Mouse (Mus musculus) lung, postnatal 36 days (tissue): ENCODE data around the gene Gm10570.
A peak's percentile ranks its signal among the peaks of the same experiment; 100 is the strongest.

Experiments used
- DNase-seq: peaks from one replicate; pipeline ENCODE4 v3.0.0; 2022; ENCODE audit warnings: mixed read lengths

Gm10570 gene

DNA sequence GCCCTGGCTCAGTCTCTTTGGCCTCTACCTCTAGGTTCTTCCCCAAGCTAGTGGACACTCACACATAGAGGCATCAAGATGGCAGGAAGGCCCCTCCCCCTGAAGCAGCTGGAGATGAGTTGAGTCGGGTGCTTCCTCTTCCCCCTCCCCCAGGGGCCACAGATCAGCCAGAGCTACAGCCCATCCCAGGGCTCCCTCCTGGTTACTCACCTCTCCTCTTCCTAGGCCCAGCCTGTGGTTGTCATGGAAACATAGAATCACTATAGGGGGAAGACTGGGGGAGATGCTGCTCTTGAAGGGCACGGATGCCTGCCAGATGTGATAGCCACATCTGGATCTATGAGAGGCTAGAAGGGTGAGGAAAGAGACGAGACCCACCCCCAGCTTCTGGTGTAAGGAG is 3.7 kb downstream of the Gm10570 start:
- DNase-seq = no peak

DNA sequence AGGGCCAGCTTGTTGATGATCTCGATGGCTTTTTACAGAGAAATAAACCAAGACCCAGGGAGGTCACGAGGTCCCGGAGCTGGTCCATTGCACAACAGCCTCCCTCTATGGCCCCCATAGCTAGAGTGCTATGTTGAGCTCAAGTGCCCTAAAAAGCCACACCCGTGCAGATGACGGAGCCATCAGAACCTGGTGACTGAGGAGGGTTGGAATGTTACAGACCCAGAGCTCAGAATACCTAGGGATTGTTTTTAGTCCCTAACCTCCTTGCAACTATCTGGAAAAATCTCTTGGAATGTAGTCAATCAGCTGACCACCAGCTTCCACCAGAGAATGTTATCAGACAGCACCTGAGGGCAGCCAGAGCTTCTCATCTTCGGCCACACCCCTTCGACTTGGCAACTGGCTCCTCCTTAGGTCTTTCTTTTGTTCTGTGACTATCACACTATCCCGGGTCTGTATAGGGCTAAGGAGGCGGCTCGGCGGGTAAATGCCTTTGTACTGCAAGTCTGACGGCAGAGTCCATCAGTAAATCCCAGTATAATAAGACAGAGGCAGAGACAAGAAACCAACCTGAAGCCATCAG is 6.1 kb downstream of the Gm10570 start:
- DNase-seq = no peak

DNA sequence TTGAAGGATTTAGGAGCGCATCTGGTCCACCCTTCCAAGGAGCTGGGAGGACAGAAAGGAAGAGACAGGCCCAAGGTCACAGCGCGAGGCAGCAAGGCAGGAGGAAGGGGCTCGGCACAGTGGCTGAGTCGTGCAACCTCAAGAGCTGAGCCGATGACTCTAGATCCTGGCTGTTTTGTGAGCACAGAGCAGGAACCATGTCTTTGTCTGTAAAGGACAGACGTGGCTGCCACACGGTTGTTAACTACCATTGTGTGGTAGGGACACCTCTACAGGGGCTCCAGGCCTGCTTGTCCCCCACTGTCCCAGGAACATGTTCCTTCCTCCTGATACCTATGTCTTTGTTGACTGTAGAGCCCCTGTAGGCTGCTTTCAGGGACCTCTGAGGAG is 8.8 kb downstream of the Gm10570 start:
- no peak for DNase-seq

DNA sequence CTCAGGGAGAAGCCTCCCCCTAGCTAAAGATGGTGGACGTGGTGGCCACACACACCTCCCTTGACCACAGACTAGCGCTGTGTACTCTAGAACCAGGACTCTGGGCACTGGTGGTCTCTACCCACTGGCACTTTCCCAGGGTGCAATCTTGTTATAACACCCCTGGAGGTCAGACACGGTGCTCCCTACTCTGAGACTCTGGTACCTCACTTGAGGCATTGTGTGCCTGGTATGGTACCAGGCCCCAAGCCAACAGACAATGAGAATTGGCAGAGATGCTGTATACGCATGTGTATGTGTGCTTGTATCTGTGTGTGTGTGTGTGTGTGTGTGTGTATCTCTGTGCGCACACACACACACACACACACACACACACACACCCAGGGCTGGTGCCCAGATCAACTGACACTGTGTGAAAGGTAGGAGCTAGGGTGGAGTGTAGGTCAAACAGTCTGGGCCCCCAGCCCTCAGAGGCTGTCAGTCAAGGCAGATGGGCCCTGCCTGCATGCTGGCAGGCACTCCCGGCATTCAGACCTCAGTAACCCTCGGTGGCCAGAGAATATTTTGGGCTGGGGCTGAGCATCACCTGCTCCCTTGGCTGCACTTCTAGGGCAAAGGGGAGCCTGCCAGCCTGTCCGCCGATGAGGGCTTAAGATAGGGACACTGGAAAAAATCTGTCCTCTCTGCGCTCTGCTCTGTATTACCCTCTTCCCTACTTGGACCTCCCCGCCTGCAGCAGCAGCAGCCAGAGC is 9.4 kb downstream of the Gm10570 start:
- DNase-seq = no peak

DNA sequence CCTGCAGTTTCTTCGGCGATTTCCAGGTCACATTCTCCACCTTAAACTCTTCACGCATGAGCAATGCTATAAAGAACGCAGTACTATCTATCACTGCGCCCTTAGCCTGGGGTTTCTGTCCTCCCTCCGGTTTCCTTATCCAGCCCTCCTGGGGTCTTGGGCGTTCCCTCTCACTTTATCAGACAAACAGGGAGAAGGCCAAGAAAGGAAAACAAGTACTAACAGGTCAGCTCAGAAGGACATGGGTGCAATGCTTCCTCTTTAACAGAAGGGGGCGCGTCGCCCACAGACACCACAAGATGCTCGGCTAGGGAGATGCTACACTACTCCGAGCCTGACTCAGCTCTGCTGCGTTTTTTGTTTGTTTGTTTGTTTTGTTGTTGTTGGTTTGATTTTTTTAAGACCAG is 11.3 kb downstream of the Gm10570 start:
- DNase-seq = no peak

DNA sequence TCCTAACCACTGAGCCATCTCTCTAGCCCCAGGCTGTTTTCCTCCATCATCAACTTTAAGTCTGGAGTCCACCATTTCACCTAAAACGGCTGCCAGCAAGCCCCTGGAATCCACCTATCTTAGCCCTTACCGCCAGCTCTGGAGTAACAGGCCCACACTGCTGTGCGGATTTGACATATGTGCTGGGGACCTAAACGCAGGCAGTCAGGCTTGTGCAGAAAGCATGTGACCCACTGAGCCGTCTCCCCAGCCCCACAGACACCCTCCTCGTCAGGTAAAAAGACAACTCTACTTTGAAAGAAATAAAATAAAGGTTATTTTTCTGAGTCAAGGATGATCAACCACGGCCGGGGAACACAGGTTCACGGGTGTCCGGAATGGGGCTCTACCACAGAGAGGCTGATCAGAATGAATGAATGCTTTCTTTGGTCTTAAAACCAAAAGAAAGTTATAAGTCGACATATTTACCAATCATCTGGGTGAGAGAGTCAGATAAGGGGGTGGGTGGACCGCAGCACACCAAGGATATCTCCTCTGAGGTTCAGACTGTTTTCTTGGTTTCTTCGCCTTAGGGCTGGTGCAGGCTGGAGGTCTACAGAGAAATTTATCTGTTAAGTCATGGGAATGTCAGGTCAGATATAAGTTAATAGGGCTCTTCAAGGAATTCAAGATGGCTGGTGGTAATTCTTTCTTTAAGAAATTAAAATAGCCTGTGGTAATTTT is 12.1 kb downstream of the Gm10570 start:
- DNase-seq = no peak

DNA sequence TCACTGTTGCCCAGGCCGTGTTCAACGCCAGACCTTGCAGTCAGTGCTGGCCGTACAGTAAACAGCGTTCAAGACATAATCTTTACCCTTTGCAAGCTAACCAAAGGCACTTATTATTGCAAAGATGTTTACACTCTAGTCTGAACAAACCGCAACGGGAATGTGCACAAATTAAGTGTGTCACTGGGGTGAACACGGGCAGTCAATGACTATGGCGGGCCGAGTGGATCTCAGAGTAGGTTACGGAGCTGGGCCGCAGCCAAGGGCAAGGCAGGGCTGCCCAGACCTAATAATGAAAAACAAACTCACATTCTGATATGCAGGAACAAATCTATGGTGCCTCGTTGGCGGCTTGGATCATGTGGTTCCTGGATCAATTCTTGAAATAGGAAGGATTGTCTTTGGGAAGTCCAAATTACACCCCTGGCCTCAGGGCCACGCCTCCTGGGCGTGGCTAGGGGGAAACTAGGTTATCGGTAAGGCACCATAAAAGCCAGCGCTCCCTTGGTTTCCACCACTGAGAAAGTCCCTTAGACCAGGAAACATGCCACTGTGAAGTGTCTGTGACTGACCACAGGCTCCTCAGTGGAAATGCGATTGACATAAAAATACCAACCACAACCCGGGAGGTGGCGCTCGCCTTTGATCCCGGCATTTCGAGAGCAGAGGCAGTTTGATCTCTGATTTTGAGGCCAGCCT is 13.3 kb downstream of the Gm10570 start:
- DNase-seq = peak; percentile 64

DNA sequence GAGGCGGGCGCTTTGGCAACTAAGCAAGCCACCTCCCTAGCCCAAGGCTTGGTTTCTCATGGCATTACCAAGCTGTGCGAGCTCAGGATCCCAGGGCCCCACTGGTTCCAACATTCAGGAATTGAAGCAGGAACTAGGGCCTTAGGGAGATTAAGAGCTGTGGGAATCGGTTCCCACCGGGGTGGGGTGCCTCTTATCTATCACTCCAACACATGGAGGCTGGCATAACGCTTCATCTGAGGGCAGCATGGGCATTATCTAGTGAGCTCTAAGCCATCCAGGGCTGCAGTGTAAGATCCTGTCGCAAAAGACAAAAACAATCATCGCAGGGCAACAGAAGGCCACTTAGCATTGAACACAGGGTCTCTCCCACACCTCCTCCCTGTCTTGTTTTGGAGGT is 14.0 kb downstream of the Gm10570 start:
- DNase-seq = no peak

DNA sequence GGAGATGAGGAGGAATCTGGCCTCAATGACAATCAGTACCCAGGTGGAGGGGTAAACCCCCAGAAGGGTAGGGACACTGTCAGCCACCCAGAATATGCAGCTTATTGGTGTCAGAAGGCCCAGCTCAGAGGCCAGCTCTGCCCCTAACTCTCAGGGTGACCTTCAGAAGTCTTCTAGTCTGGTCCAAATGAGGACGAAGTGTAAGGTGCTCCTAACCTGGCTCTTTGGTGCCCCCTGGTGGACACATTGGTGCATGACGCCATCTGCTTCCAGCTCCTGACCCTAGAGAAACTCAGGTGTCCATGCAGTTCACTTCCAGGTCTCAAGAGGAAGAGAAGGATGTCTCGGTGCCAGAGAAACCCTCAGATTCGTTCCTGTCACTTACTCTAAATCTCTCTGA is 16.2 kb downstream of the Gm10570 start:
- peak; percentile 83 for DNase-seq

DNA sequence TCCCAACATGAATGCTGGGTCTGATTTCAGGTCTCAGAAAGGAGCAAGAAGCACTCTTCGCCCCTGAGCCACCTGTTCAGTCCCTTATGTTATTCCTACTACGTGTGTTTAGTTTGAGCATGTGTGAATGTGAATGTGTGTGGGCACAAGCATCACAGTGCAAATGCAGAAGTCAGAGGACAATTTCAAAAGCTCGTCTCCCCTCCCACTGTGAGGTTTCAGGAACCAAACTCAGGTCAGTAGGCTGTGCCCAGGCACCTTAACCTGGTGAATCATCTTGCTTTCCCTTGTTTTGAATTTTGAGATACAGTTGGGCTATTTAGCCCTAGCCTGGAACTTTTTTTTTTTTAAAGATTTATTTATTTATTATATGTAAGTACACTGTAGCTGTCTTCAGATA is 18.6 kb downstream of the Gm10570 start:
- DNase-seq = no peak

DNA sequence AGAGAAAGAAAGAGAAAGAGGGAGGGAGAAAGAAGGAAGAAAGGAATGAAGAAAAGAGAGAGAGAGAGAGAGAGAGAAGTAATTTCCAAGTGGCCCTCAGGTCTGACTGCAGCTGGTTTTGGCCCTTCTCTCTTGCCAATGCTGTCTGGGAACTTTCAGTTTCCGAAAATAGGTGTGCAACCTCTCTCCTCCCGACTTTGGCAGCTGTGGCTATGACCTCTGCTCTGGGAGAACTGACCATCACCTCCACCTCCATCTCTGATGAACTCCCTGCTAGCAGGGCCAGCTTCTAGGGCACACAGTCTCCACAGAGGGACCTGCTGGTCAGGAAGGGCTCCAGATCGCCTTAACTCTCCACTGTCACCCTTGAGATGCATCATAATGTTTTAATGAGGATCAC is 21.9 kb downstream of the Gm10570 start:
- DNase-seq = no peak

DNA sequence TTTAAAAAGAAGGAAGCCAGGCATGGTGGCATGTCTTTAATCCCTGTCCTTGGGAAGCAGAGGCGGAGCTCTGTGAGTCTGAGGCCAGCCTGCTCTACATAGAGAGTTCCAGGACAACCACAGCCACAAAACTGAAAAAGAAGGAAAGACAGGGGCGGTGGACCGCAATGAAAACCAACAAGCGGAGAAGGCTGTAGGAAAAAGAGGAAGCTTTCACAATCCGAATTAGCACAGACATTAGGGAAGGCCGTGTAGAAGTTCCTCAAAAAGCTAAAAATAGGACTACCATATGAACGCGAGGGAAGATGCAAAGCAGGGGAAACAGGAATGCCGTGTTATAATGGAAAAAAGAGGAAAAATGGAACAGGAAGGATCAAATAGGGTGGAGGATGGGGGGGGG is 24.6 kb downstream of the Gm10570 start:
- no peak for DNase-seq

DNA sequence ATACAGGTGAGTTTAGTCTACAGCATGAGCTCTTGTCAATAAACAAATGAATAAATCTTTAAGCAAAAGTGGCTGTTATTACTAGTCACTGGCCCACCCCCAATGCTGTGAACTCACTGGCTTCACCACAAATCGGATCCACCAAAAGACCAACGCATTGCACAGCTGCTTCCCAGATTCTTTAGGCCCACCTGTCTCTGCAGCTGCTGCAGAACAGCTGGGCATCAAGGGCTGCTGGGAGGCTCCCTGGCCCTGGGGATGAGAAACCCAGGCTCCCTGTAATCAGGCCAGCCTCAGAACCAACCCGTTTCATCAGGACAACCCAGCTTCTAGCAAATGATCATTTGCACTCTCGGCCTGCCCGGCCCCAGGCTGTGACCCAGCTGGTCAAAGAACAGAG is 25.6 kb downstream of the Gm10570 start:
- no peak for DNase-seq

DNA sequence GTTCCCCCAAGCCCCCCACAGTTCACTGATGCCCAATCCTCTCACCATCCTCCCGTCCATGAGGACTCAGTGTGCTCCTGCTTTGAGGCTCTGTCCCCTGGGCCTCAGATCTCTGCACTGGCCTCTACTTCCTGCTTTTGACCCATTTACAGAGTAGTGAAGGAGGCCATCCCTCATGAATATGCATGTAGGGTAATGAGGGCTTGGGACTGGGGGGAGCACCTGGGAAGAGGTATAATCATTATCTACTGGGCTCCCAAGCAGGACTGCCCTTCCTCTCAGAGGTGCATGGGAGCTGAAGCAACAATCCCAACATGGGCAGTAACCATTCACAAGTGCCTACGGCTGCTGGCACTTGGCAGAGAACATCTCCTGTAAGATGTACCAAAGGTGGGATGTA is 29.4 kb downstream of the Gm10570 start, which contains the start of gene Serinc2:
Serinc2 (minus strand) TSS at position 101 of the 400 bp plus-strand sequence.
- DNase-seq = no peak

DNA sequence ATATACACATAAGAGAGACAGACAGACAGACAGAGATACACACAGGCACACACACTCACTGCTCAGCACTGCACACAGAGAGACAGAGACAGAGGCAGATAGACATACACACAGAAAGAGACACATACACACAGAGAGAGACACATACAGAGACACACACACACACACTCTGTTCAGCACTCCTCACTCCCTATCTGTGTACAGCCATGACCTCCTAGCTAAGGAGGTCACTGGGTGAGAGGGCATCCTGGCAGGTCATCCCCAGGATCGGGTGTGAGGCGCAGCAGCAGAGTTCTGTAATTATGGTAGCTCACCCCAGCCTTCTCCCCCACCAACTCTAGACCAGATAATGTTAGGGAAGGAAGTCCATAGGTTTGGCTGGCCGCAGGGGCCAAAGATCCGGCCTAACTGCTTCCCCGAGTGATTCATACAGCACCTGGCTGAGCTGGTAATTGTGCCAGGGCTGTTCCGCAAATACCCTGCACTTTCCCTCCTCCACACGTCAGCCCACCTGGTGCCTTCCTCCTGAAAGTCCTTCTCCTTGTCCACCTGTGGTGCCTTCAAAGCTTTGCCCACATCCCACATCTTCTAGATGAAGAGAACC is 31.8 kb downstream of the Gm10570 start:
- no peak for DNase-seq

DNA sequence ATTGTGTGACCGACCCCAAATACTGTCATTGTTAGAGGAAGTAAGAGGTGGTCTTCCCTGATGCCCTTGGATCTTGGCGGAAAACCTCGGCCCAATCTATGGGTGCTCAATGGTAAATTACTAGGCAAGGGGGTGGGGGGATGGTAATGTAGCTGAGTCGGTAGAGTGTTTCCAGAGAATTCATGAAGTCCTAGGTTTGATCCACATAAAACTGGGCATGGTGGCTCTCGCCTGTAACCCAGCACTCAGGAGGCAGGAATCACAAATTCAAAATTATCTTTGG is 32.7 kb downstream of the Gm10570 start:
- no peak for DNase-seq

DNA sequence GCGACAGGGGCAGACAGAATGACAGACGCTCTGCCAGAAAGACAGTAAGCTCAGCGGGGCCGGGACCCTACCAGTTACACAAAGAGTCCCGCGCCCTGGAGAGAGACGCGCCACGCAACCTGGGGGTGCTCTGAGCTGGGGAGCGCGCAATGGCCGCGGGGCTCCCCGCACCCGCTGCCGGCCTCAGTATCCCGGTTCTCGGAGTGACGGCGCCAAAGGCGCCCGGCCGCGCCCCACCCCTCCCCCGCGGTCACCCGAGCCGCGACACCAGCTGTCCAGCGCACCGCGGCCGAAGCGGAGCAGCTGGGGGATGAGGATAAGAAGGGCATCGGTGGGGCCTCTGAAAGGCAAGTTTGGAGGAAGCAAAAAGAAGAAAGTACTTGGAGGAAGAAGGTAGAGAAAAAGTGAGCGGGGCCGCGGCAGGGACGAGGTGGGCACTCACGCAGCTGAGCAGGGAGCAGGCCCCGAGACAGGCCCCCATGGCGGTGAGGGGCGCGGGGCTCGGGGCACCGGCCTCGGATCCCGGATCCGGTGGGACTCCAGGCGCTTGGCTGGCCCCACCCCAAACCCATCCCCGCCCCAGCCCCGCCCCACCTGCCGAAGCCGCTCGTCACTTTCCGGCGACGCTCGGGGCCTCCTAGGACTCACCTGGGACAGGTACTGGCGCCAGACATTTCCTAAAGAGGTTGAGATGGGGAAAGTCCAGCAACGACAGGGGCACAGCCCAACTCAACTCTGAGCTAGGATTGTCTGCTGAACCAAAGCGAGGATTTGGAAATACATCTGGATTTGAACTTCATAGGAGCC is 33.3 kb downstream of the Gm10570 start:
- peak; percentile 46 for DNase-seq

DNA sequence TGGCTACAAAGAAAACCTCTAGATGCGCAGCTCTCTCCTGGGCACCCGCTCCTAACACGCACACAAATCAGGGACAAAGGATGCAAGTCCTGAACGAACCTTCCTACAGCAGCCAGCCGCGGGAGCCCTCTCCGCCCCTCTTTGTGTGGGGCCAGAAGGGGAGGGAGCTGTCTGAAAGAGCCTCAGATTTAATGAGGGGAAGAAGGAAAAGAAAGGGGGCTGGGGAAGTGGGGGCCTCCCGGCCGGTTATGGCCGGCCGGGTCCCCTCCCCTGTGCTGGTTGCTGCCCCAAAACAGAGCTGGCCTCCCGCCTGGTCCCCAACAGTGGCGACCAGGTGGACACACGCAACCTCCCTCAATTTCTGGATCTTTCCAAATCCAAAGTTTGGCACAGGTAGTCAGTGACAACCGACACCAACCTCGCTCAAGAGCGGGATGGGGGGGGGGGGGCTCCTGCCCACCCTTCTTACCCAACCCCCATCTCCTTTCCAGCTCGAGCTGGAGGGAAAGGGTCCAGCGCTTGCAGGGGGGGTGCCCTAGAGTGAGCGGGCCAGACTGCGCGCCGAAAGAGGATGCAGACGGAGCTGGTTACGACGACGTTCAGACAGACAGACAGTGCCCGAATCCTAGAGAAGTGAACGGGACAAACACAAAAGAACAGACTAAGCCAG is 34.0 kb downstream of the Gm10570 start:
- DNase-seq = no peak

DNA sequence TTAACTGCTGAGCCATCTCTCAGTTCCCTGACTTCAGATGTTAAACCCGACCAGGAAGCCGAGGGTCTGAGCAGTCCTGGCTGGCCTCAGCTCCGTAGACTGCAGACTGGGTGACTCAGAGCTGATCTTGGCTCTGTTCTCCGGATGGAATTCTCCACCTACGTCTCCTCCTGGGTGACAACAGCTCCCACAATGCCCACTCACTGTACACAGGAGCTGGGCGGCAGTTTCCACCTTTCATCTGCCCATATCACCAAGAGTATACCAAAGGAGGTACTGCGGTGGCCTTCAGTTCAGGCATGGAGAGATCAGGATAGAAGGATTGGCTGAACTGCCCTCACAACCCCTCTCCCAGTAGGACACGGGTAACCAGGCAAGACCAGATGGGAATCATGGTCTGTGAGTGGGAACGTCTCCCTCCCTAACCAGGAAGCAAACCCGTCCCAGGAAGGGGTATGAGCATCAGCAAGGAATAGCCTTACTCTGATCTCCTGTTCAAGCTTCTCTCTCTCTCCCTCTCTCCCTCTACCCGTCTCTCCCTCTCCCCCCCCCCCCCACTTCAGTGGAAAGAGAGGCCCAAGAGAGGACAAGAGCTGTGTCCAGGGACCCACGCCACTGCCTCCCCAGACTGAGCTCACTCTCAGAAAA is 34.7 kb downstream of the Gm10570 start:
- DNase-seq = no peak

DNA sequence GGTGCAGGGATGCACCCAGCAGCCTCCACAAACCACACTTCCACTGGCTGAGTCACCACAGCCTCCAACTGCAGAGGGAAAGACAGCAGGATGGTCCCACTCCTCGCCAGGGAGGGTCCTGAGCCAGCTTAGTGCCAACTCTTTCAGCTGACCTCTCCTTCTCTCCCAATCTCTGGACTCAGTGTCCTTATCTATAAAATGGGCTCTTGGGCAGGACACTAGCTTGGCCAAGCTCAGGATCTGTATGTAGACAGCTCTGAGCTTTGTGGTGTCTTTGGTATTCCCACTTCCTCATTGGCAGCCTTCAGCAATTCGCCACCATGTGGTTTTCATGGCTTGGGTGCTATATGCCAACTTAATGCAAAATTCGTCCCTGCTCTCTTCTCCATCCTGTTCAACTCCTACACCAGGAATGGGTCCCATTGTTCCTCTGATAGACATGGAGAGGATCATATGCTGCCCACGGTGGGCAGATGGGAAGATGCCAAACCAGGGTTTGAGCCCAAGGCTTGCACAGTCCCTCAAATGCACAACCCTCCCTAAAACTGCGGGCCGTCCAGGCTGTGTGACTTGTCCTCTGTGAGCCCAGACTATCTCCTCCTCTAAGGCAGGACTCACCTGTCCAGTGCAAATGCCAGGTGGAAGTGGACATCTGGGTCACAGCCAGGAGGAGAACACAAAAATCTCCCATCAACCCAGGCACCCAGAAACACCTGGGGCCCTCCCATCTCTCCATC is 37.7 kb downstream of the Gm10570 start:
- no peak for DNase-seq

DNA sequence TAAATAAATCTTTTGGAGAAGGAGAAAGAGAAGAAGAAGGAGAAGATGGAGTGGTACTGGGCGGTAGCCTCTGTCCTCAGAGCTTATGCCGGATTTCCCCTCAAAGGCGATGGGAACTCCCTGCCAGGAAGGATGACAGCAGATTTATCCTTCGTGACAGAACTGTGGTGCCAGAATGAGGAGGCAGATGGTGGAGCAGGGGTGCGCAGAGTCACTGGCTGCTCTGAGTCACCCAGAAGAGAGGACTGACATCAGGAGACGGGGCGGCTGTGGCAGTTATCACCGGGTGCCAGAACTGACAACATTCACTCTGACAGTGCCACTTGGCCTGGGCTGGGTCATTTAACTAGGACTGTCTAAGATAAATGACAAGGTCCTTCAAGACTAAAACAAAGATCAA is 38.4 kb downstream of the Gm10570 start:
- DNase-seq = no peak
